Mouse (Mus musculus) spleen, adult 2 months (tissue): ENCODE data around the gene Rnase12. TPM values are rescaled to one million over a fixed set of nuclear protein-coding genes. Genes with fewer than 3 reads are reported as not detected.
"Not testable (repeated sequence)": the region's sequence is repeated elsewhere in the genome, so short reads cannot be mapped to it uniquely, and the experiment has no call there.

Source experiments
- DNase-seq, 2 experiments: peaks; one replicate each; pipeline versions ENCODE4 v3.0.0 to v3.0.0-alpha.2; 2012 to 2021; ENCODE audit warnings: low spot score in 2 of 2, low read depth in 1 of 2
- H3K27ac ChIP-seq: fragments of 200-500 bp; 2 replicates; pipeline ENCODE4 v1.5.1; 2012; ENCODE audit warnings: low read length, inconsistent platforms; ENCODE audit not compliant: insufficient read depth
- H3K27me3 ChIP-seq: fragments of 200-500 bp; 2 replicates; pipeline ENCODE4 v1.6.1; 2012; ENCODE audit warnings: mild to moderate bottlenecking, moderate library complexity, low read length, inconsistent platforms; ENCODE audit not compliant: control insufficient read depth, insufficient read depth
- H3K36me3 ChIP-seq: fragments of 200-500 bp; 2 replicates; pipeline ENCODE4 v1.6.1; 2012; ENCODE audit warnings: mild to moderate bottlenecking, low read length, inconsistent platforms; ENCODE audit not compliant: control insufficient read depth, insufficient read depth
- H3K4me1 ChIP-seq: fragments of 200-500 bp; 2 replicates; pipeline ENCODE4 v1.6.1; 2011; ENCODE audit warnings: inconsistent platforms; ENCODE audit not compliant: control insufficient read depth, insufficient read depth, insufficient read length
- H3K4me3 ChIP-seq: fragments of 200-500 bp; 2 replicates; pipeline ENCODE4 v1.5.1; 2011; ENCODE audit warnings: mild to moderate bottlenecking, inconsistent platforms; ENCODE audit not compliant: insufficient read depth, insufficient read length; ENCODE audit errors: extremely low read depth
- CTCF ChIP-seq: fragments of 200-500 bp; IDR thresholded peaks from 2 replicates; pipeline ENCODE4 v1.5.1; 2011; ENCODE audit warnings: mild to moderate bottlenecking, inconsistent platforms; ENCODE audit not compliant: insufficient read depth, insufficient read length, insufficient replicate concordance; ENCODE audit errors: extremely low read depth
- POLR2A ChIP-seq: fragments of 200-500 bp; IDR thresholded peaks from 2 replicates; pipeline ENCODE4 v1.6.1; 2011; ENCODE audit warnings: low read depth, low read length, inconsistent platforms
- WGBS: fragments of 180-500 bp; shearing (Covaris S2); methylation state at CpG from one replicate; pipeline ENCODE4 v1.1.7; 2018; 5-methylcytosine and 5-hydroxymethylcytosine counted together
- polyA plus RNA-seq: library from polyadenylated mRNA; depleted of rRNA; stranded (reverse); fragments of >200 nt; gene quantifications from 2 replicates; pipeline ENCODE4 v1.2.3, GENCODE M21; 2012; rRNA removed

The Rnase12 gene
- polyA plus RNA-seq, 1 experiment = 1.1 TPM

DNA sequence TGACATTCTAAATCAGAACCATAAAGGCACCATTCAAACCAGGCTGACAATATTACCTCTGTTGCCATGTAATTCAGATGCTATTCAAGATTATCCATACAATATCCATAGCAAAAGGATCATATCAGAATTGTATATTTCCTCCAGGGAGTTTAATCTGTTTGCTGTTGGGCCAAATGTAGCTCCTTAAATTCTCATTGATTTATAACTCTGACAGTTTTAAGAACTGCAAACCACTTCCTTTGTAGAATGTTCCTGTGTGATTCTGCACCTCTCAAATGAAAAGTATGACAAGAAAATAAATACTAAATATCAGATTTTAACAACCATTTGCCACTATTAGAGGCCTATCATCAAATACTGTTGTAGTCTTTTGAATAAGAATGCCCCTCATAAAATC is 41.7 kb downstream of the Rnase12 start:
- Histone ChIP-seq H3K27me3 (no peaks in the 10 kb centered on the region), H3K4me3 (no peak overlapping the region), H3K27ac (no peak overlapping the region), H3K4me1 (no peaks in the 10 kb centered on the region), H3K36me3 (no peaks in the 10 kb centered on the region)
- no peak for DNase-seq
- TF ChIP-seq POLR2A (no peak), CTCF (no peak)

DNA sequence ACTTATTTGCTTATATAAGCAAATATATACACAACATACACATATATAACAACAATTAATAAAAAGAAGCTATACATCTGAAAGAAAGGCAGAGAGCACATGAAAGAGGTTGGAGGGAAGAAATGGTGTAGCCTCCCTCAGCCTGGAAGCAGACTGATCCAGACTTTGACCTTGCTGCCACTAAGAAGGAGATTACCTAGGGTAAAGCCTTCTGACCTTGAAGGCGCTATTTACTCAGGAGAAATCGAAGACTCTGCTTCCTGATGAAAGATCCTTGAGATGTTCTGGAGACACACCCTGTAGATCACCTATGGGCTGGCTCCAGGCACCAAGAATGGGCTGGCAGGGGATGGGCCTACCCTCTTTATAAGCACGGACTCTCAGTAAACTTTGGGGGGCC is 42.7 kb downstream of the Rnase12 start:
- H3K4me3 ChIP-seq, H3K27ac ChIP-seq, H3K36me3 ChIP-seq, DNase-seq, H3K4me1 ChIP-seq, H3K27me3 ChIP-seq: not testable (repeated sequence)
- 87% methylated on average over 3 of the region's 3 CpGs for WGBS

GRCm38 (mm10) chr14:51009572-51009971 is 47.9 kb downstream of the Rnase12 start:
- Histone ChIP-seq H3K4me1 (no peaks in the 10 kb centered on the region), H3K27me3 (no peaks in the 10 kb centered on the region), H3K36me3 (no peaks in the 10 kb centered on the region), H3K4me3 (no peak overlapping the region), H3K27ac (no peak overlapping the region)
- no peak for TF ChIP-seq CTCF
- no peak for TF ChIP-seq POLR2A
- WGBS = 85% methylated on average over 6 of the region's 6 CpGs
- DNase-seq = no peak

DNA sequence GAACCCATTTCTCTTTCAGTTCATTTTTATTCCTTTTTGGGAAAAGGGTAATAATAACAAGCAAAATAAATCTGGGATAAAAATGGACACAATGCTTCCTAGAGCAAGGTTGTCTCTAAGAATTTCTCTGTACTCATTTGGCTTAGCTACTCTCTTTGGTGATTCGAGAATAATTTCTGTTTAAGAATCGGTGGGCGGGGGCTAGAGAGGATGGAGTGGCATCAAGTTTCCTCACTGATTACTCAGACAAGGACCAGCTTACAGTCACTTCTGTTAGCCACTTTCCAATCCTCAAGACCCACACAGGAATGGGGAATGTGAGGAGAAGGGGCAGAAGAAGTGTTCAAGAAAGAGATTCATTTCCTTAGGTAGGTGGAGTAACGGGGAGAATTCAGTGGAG is 48.7 kb downstream of the Rnase12 start:
- H3K27ac ChIP-seq = peak overlapping the region; percentile 10; the same call in 1 of the 2 replicates
- TF ChIP-seq POLR2A = no peak

GRCm38 (mm10) chr14:51007914-51008713 is 49.3 kb downstream of the Rnase12 start:
- Histone ChIP-seq H3K27me3 (no peaks in the 10 kb centered on the region), H3K4me3 (no peak overlapping the region), H3K36me3 (no peaks in the 10 kb centered on the region), H3K4me1 (no peaks in the 10 kb centered on the region), H3K27ac (peak overlapping the region; percentile 55)
- DNase-seq = no peak
- WGBS = 47% methylated on average over 13 of the region's 13 CpGs
- TF ChIP-seq POLR2A (no peak), CTCF (no peak)

More for the DNA sequence above, 48.7 kb downstream of the Rnase12 start:
- Histone ChIP-seq H3K36me3 (no peaks in the 10 kb centered on the region), H3K4me3 (no peak overlapping the region), H3K4me1 (no peaks in the 10 kb centered on the region), H3K27me3 (no peaks in the 10 kb centered on the region)
- 76% methylated on average over 4 of the region's 4 CpGs for WGBS
- no peak for DNase-seq

DNA sequence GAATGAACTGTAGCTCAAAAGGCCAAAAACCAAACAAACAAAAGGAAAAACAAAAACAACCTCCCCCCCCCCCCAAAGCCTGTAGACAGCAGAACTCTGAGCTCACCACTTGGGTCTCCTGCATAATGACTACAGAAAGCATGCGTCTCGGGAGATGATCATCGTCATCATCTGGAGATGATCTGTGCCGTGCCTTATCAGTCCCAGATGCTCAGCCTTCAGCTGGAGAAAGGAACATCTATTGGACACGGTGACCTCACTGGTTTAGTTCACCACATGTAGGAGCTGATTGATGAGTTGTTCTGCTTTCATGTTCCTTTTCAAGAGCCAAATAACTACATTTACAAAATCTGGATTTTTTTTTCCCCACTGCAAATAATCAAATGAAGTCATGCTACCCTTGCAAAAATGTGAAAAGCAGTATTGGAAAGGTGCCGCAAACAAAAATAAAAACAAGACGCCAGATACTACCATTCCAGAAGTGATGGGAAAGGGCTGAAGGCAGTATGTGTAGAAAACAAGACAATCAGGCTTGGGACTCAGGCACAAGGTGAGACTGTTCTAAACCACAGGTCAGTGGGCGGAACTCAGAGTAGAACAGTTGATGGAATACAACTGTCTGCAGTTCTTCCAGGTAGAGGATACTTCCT is 50.2 kb downstream of the Rnase12 start, which contains the start of gene Rnase10:
Rnase10 (plus strand) TSS at position 600 of the 650 bp plus-strand sequence.
- no peaks in the 10 kb centered on the region for H3K36me3 ChIP-seq
- WGBS = 76% methylated on average over 8 of the region's 8 CpGs
- no peaks in the 10 kb centered on the region for H3K4me1 ChIP-seq
- H3K27me3 ChIP-seq = no peaks in the 10 kb centered on the region
- peak within 1 kb of the TSS; percentile 55 for H3K27ac ChIP-seq
- no peak for TF ChIP-seq CTCF
- TF ChIP-seq POLR2A = no peak
- no peak for DNase-seq
- H3K4me3 ChIP-seq = no peak within 1 kb of the TSS

Other genes with a start within 250 kb of the Rnase12 start
- gene Ccnb1ip1, start 249.9 kb downstream of the Rnase12 start, polyA plus RNA-seq = not detected in 2 replicates
- 15.6 and 17.5 TPM in 2 replicates for gene Parp2, start 249.8 kb downstream of the Rnase12 start, polyA plus RNA-seq
- 37.8 and 38.4 TPM in 2 replicates for gene Tep1, start 187.1 kb downstream of the Rnase12 start, polyA plus RNA-seq
- 0.09 and 0.18 TPM in 2 replicates for gene Klhl33, start 160.2 kb downstream of the Rnase12 start, polyA plus RNA-seq
- gene Osgep, start 132.8 kb downstream of the Rnase12 start, polyA plus RNA-seq = 74.2 and 145 TPM in 2 replicates
- gene Apex1, start 132.7 kb downstream of the Rnase12 start, polyA plus RNA-seq = 22.7 and 26.8 TPM in 2 replicates
- gene Pip4p1, start 126.8 kb downstream of the Rnase12 start, polyA plus RNA-seq = 87.3 and 131 TPM in 2 replicates
- gene Pnp, start 126.6 kb downstream of the Rnase12 start, polyA plus RNA-seq = 21.4 and 27.0 TPM in 2 replicates
- gene Gm49342, start 113.1 kb downstream of the Rnase12 start, polyA plus RNA-seq = 26.2 and 28.4 TPM in 2 replicates
- 2.7 and 3.1 TPM in 2 replicates for gene Pnp2, start 101.7 kb downstream of the Rnase12 start, polyA plus RNA-seq
- gene Rnase10, start 49.9 kb downstream of the Rnase12 start, polyA plus RNA-seq = not detected in 2 replicates
- gene Rnase9, start 15.8 kb downstream of the Rnase12 start, polyA plus RNA-seq = not detected in 2 replicates
- not detected in 2 replicates for gene Rnase11, start 7.5 kb downstream of the Rnase12 start, polyA plus RNA-seq
- not detected in 2 replicates for gene Olfr750, start 16.8 kb upstream of the Rnase12 start, polyA plus RNA-seq
- gene Rnase4, start 33.4 kb upstream of the Rnase12 start, polyA plus RNA-seq = 18.2 TPM in 2 replicates
- gene Ang, start 33.5 kb upstream of the Rnase12 start, polyA plus RNA-seq = 2.8 and 3.5 TPM in 2 replicates
- gene Eddm3b, start 56.8 kb upstream of the Rnase12 start, polyA plus RNA-seq = not detected in 2 replicates
- gene Rnase6, start 66.2 kb upstream of the Rnase12 start, polyA plus RNA-seq = 90.3 and 109 TPM in 2 replicates
- gene Rnase1, start 89.1 kb upstream of the Rnase12 start, polyA plus RNA-seq = 1,669 and 1,717 TPM in 2 replicates
- not detected in 2 replicates for gene Rnase2b, start 104.6 kb upstream of the Rnase12 start, polyA plus RNA-seq
- 0.09 TPM in 1 of 2 replicates, not detected in the other for gene Ang2, start 141.5 kb upstream of the Rnase12 start, polyA plus RNA-seq
- gene Ear14, start 145.7 kb upstream of the Rnase12 start, polyA plus RNA-seq = not detected in 2 replicates
- not detected in 2 replicates for gene Rnase2a, start 198.5 kb upstream of the Rnase12 start, polyA plus RNA-seq